Mouse (Mus musculus) thymus, adult 2 months (tissue): ENCODE data around the gene Olfr657. TPM values are rescaled to one million over a fixed set of nuclear protein-coding genes. Genes with fewer than 3 reads are reported as not detected.

ENCODE experiments used
- DNase-seq: peaks from one replicate; pipeline ENCODE4 v3.0.0; 2021
- H3K27ac ChIP-seq: fragments of 200-500 bp; 2 replicates; pipeline ENCODE4 v1.5.1; 2012; ENCODE audit warnings: low read length, control low read depth; ENCODE audit not compliant: control insufficient read depth, insufficient read depth
- H3K27me3 ChIP-seq: fragments of 200-500 bp; 2 replicates; pipeline ENCODE4 v1.6.1; 2012; ENCODE audit warnings: mild to moderate bottlenecking, low read length, moderate library complexity, mixed read lengths; ENCODE audit not compliant: control insufficient read depth, insufficient read depth
- H3K36me3 ChIP-seq: fragments of 200-500 bp; 2 replicates; pipeline ENCODE4 v1.6.1; 2012; ENCODE audit warnings: mild to moderate bottlenecking, low read length, moderate library complexity; ENCODE audit not compliant: control insufficient read depth, insufficient read depth
- H3K4me1 ChIP-seq: fragments of 200-500 bp; replicated peaks from 2 replicates; pipeline ENCODE4 v1.6.1; 2012; ENCODE audit warnings: low read length; ENCODE audit not compliant: control insufficient read depth, insufficient read depth
- H3K4me3 ChIP-seq: fragments of 200-500 bp; 2 replicates; pipeline ENCODE4 v1.5.1; 2012; ENCODE audit warnings: mild to moderate bottlenecking, low read length, control low read depth, moderate library complexity; ENCODE audit not compliant: control insufficient read depth, insufficient read depth
- CTCF ChIP-seq: fragments of 200-500 bp; IDR thresholded peaks from 2 replicates; pipeline ENCODE4 v1.5.1; 2012; ENCODE audit warnings: mild to moderate bottlenecking, control low read depth, low read length, moderate library complexity, borderline replicate concordance; ENCODE audit not compliant: control insufficient read depth, poor library complexity, insufficient read depth; ENCODE audit errors: extremely low read depth
- POLR2A ChIP-seq: fragments of 200-500 bp; IDR thresholded peaks from 2 replicates; pipeline ENCODE4 v1.6.1; 2012; ENCODE audit warnings: mild to moderate bottlenecking, low read length, control low read depth, moderate library complexity; ENCODE audit not compliant: control insufficient read depth, poor library complexity, insufficient read depth; ENCODE audit errors: extremely low read depth
- WGBS: fragments of 180-500 bp; shearing (Covaris S2); methylation state at CpG from one replicate; pipeline ENCODE4 v1.1.7; 2018; 5-methylcytosine and 5-hydroxymethylcytosine counted together
- polyA plus RNA-seq: library from polyadenylated mRNA; depleted of rRNA; stranded (reverse); fragments of >200 nt; gene quantifications from 2 replicates; pipeline ENCODE4 v1.2.3, GENCODE M21; 2012; rRNA removed

Olfr657 gene
- polyA plus RNA-seq, 1 experiment = not detected

DNA sequence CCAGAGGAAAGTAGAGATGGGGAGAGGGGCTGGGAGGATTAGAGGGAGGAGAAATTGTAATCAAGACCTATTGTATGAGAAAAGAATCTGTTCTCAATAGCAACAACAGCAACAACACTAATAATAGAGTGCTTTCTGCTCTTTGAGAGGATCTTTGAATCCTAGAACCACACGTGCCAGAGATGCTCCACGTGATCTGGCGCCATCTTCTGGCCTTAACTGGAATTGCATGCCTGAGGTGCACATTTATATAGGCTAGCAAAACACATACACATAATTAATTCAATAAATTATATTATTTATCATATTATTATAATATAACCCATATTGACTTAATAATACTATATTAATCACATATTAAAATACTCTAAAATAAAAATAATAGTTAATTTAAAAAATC lies 21.4 kb upstream of the Olfr657 start:
- DNase-seq = peak; percentile 57
- Histone ChIP-seq H3K36me3 (no peaks in the 10 kb centered on the region), H3K4me1 (no peaks in the 10 kb centered on the region), H3K27me3 (no peaks in the 10 kb centered on the region), H3K27ac (no peak overlapping the region), H3K4me3 (no peak overlapping the region)
- TF ChIP-seq POLR2A (no peak), CTCF (no peak)
- WGBS = 21% methylated on average over 3 of the region's 3 CpGs

DNA sequence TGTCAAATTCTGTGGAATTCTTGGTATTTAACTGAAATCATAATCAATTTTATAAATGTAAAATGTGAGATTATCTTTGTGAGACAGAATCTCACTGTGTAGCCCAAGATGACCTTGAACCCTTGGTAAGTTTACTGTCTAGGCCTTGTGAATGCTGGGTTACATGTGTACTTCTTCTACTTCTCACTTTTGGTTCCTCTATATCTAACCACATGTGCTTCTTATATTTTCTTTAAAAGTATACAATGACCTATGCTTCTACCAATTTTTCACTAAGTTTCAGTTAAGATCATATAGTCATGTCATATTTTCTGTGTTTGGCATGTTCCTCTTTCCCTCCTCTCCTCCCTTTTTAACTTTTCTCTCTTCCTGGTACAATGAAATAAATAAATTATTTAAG lies 19.9 kb upstream of the Olfr657 start:
- TF ChIP-seq CTCF = no peak
- TF ChIP-seq POLR2A = no peak
- Histone ChIP-seq H3K36me3 (no peaks in the 10 kb centered on the region), H3K27ac (no peak overlapping the region), H3K4me3 (no peak overlapping the region), H3K4me1 (no peaks in the 10 kb centered on the region), H3K27me3 (no peaks in the 10 kb centered on the region)
- DNase-seq = no peak

DNA sequence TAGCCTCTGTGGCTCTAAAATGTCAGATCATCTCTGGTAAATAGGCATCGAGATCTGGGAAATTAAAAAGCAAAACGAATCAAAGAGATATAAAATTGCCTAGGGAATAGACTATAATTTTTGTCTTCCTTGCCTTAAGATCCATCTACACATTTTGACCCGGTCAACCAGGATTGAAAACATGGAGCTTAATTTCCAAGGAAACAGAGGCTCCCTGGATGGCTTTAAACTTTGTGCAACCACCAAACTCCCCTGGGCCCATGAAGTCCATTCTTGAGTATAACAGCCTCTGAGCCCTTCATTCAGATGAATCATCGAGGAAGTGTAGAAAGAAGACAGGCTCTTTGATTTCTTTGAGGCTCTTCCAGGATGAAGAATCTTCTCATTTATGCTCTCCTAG lies 10.9 kb upstream of the Olfr657 start, which contains the start of gene Olfr656:
TSS of gene Olfr656 (plus strand) at position 301 of the 400 bp plus-strand sequence.
- no peak within 1 kb of the TSS for H3K4me3 ChIP-seq
- H3K27me3 ChIP-seq = no peaks in the 10 kb centered on the region
- 90% methylated on average over 4 of the region's 4 CpGs for WGBS
- DNase-seq = no peak
- no peaks in the 10 kb centered on the region for H3K4me1 ChIP-seq
- H3K36me3 ChIP-seq = no peaks in the 10 kb centered on the region
- no peak within 1 kb of the TSS for H3K27ac ChIP-seq
- TF ChIP-seq POLR2A (no peak), CTCF (no peak)

DNA sequence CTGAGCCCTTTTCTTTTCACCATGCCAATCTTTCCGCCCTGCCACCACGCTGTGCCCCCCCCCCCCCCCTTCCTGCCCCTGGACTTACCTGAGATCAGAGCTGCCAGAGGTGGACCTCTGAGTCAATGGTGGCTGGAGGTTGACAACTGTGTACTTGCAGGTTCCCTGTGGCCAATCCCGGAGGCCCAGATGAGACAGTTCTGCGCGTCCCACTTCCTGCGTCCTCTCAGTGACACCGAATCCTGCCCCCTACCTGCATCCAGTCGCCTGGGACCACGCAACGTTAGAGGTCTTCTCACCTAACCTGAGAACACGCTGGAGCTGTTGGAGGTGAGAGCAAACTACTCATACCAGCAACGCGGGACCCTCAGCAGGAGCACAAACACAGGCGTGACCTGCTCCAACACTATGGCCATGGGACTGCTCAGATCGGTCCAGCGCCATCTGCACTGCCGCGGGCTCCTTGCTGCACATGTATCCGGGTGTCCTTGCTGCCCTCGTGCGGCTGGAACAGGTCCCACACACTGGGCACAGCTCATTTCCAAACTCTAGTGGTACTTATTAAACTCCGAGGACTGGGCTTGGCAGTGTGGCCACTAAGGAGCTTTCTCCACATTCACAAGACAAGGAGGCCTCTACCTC lies 22.4 kb downstream of the Olfr657 start, which contains the start of gene Olfr658:
TSS of gene Olfr658 (minus strand) at position 465 of the 642 bp plus-strand sequence.
- Histone ChIP-seq H3K36me3 (no peaks in the 10 kb centered on the region), H3K27me3 (no peaks in the 10 kb centered on the region), H3K4me1 (no peaks in the 10 kb centered on the region), H3K27ac (no peak within 1 kb of the TSS), H3K4me3 (peak within 1 kb of the TSS; percentile 3)
- peak; percentile 20 for DNase-seq
- 24% methylated on average over 22 of the region's 22 CpGs for WGBS
- TF ChIP-seq CTCF (no peak), POLR2A (no peak)

DNA sequence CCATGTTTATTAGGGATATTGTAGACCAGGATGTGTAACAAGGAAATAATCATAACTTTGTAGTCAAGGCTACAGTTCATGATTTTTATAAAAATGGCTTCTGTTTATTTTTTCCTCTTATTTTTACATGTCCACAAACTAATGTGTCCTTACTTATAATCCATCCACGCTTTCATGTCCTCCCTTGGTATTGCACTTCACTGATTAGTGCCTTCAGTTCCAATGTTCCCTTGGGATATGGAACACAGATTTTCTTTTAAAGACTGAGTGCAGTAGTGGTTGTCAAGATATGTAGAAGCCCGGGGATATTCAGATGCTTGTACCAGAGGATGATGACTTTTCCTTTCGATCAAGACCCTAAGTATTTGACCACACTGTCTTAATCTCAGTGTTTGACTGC lies 41.9 kb downstream of the Olfr657 start, which contains the start of gene Olfr659:
TSS of gene Olfr659 (plus strand) at position 301 of the 400 bp plus-strand sequence.
- Histone ChIP-seq H3K4me3 (no peak within 1 kb of the TSS), H3K36me3 (no peaks in the 10 kb centered on the region), H3K27me3 (no peaks in the 10 kb centered on the region), H3K27ac (no peak within 1 kb of the TSS), H3K4me1 (no peaks in the 10 kb centered on the region)
- 92% methylated on average over 3 of the region's 3 CpGs for WGBS
- no peak for DNase-seq
- no peak for TF ChIP-seq POLR2A
- no peak for TF ChIP-seq CTCF

DNA sequence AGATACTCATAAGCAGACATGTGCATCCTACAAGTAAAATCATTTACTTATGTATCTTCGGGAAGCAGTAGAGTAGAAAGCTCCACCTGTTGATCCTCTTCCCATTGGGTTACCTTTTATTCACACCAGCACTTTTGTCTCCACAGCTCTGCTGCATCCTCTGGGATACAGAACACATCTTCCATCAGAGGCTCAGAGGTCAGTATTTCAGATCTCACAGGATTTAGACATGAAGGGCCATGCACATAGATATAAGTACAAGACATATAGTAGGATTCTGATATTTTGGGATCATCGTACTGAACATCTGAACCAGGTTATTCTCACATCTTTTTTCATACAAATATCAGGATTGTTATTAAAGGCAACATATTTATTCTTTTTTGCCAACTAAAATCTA lies 61.6 kb downstream of the Olfr657 start, which contains the start of gene Olfr661:
TSS of gene Olfr661 (plus strand) at position 301 of the 400 bp plus-strand sequence.
- Histone ChIP-seq H3K36me3 (no peaks in the 10 kb centered on the region), H3K27ac (no peak within 1 kb of the TSS), H3K4me3 (no peak within 1 kb of the TSS), H3K4me1 (no peaks in the 10 kb centered on the region), H3K27me3 (no peaks in the 10 kb centered on the region)
- no peak for DNase-seq
- WGBS = 95% methylated on average over 2 of the region's 2 CpGs
- no peak for TF ChIP-seq CTCF
- no peak for TF ChIP-seq POLR2A

Other genes starting within 250 kb of the Olfr657 start
- gene Trim30c, start 224.0 kb upstream of the Olfr657 start, polyA plus RNA-seq = 0.06 TPM in 1 of 2 replicates, not detected in the other
- gene Trim30a, start 159.6 kb upstream of the Olfr657 start, polyA plus RNA-seq = 10.3 and 16.8 TPM in 2 replicates
- 2.2 and 4.8 TPM in 2 replicates for gene Trim30d, start 116.9 kb upstream of the Olfr657 start, polyA plus RNA-seq
- gene Olfr651, start 74.7 kb upstream of the Olfr657 start, polyA plus RNA-seq = not detected in 2 replicates
- not detected in 2 replicates for gene Olfr652, start 63.9 kb upstream of the Olfr657 start, polyA plus RNA-seq
- gene Olfr653, start 47.5 kb upstream of the Olfr657 start, polyA plus RNA-seq = not detected in 2 replicates
- not detected in 2 replicates for gene Olfr654, start 37.8 kb upstream of the Olfr657 start, polyA plus RNA-seq
- not detected in 2 replicates for gene Olfr655, start 23.0 kb upstream of the Olfr657 start, polyA plus RNA-seq
- not detected in 2 replicates for gene Olfr656, start 10.8 kb upstream of the Olfr657 start, polyA plus RNA-seq
- not detected in 2 replicates for gene Olfr658, start 22.5 kb downstream of the Olfr657 start, polyA plus RNA-seq
- gene Olfr659, start 42.0 kb downstream of the Olfr657 start, polyA plus RNA-seq = not detected in 2 replicates
- gene Olfr661, start 61.7 kb downstream of the Olfr657 start, polyA plus RNA-seq = not detected in 2 replicates
- gene Usp17le, start 152.7 kb downstream of the Olfr657 start, polyA plus RNA-seq = 0.08 and 0.12 TPM in 2 replicates
- gene Usp17lb, start 217.8 kb downstream of the Olfr657 start, polyA plus RNA-seq = not detected in 2 replicates
- gene Usp17la, start 232.2 kb downstream of the Olfr657 start, polyA plus RNA-seq = not detected in 2 replicates